Mouse (Mus musculus): ENCODE measurements around the gene Lin54.
A peak's percentile ranks its signal among the peaks of the same experiment; 100 is the strongest.
"Not testable (repeated sequence)": the region's sequence is repeated elsewhere in the genome, so short reads cannot be mapped to it uniquely, and the experiment has no call there.

Gene Lin54

DNA sequence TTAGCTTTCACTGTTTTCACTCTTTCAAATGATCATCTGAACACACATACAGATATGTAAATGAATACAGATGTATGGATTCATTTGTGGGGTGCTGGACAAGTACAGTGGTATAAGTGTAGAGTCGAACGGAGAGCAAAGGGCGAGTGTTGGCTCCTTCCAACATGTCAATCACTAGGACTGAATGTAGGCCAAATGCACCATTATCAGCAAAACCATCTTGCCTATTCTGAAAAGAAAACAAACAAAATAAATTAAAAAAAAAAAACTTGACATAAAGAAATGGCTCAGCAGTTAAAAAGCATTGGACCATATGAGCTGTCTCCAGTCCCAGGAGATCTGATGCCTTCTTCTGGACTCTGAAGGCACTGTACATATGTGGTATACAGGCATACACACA is 12.2 kb downstream of the Lin54 start:
- DNase-seq (ENCODE audit: low read depth): no peak

DNA sequence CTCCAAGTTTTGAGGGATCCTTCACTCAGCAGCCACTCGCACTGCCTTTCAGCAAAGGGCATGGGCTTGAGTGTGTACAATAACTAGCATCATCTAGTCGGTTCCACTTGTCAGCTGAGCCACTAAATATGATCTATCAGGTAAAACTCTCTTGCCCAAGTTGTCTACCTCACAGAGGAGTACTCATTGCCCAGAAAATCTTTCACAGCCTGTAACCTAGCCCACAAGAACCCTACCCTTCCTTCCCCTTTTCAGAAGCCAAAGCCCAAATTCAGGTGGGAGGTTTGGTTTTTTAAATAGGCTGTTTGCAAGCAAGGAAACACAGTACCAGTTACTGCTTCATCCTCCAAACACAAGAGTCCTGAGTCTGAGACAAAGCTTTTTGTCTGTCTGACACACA is 13.3 kb downstream of the Lin54 start:
- no peak for DNase-seq (ENCODE audit: low read depth)

DNA sequence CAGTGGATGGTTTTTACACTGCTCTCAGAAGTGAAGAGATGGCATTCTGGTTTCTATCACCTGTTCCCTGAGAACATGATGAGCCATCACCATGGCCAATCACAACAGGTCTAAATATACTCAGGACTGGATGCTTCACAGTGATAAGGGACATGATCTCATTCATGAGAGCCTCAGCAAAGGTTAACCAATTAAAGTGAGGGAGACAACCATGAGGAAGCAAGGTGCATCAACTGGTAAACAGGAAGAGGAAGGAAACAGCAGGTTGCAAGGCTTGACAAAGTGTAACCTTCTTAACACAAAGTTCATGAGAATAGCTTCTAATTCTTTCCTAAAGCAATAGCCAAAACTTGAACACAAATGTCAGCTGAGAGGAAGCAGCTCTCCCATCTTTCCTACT is 16.9 kb downstream of the Lin54 start:
- peak; percentile 49 for DNase-seq (ENCODE audit: low read depth)

DNA sequence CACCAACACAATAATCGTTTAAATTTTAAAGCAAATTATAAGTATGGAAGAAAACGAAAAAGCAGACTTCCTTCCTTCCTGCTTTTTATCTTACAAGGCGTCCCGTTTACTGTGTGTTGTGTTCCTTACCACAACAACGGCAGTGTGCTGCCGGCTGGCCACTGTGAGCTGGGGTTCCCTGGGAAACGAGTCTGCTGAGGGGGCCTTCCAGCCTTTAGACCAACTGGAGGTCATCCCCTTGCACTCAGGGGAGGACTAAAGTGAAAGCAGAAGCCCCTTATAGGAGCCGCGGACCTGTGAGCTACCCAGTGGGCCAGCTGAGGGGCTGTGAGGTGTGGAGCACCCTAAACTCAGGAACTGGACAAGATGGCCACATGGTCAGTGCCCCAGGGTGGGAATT is 22.8 kb downstream of the Lin54 start:
- no peak for DNase-seq (ENCODE audit: low read depth)

DNA sequence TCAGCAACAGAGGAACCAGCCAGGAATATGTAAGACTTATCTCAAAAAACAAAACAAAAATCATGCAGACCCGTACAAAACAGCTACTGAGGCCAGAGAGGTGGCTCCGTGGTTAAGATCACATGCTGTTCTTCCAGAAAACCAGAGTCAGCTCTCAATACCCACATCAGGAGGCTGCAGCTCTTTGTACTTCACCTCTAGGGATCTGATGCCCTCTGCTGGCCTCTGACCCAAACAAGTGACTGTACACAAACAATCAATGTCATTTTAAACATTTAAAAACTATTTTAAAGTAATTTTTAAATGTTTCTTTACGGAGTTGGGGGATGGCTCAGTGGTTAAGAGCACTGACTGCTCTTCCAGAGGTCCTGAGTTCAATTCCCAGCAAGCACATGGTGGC is 24.1 kb downstream of the Lin54 start:
- DNase-seq (ENCODE audit: low read depth): peak; percentile 54

DNA sequence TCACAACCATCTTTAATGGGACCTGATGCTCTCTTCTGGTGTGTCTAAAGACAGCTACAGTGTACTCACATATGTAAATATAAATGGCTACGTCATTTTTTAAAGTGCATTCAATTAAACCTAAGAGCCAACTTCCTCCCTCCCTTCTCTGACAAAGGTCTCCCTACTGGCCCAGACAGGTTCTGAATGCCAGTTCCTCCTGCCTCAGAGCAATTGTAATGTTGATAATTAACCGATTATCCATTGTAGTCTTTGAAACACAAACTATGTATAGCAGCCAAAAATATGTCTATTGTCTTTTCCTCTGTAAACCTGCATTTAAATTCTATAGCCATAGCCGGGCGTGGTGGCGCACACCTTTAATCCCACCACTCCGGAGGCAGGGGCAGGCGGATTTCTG is 33.1 kb downstream of the Lin54 start:
- DNase-seq (ENCODE audit: low read depth): no peak

DNA sequence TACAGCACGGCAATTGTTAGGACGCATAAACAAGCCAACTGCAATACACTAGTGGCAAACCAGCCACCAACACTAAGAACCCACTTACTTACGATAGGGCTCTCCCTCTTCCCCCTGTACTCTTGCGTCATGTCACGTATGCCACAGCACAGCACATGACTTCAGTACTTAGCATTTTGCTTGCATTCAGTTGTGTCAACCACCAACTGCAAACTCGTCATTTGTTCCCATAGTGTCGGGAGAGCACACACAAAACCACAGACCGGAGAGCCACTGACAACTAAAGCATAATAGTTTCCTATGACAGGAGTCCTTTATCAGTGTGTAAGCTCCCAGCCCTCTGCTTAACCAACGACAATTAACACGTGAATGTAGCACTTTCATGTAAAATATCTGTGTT is 33.8 kb downstream of the Lin54 start:
- DNase-seq (ENCODE audit: low read depth): peak; percentile 75

DNA sequence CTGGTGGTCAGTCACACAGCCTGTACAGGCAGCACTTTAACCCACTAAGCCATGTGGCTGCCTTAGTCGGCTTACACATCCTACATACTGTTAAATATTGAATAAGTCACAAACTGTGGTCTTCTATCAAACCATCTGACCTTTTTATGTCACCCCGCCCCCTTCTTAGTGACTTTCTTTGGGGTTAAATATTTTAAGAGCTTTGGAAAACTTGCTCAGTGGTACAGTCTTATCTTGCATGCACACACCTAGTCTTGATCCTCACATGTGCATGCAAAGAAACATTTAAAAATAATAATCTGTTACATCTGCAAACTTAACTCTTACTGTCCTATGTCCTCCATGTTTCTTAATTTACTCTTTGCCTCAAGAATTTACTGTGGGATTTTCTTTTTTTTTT is 38.1 kb downstream of the Lin54 start:
- no peak for DNase-seq (ENCODE audit: low read depth)

DNA sequence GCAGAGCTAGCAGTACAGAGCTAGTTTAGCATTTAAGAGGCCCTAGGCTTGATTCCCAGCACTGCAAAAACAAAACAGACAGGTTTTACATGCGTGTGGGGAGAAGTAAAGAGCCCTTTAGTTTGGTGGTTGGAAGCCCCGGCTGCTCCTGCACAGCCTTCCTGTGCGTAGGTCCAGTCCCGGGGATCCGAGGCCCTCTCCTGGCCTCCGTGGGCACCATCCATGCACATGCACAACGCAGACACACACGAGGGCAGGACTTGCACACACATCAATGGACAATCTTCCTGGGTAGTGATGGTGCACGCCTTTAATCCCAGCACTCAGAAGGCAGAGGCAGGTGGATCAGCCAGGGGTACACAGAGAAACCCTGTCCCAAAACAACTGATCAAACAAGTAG is 38.9 kb downstream of the Lin54 start:
- DNase-seq (ENCODE audit: low read depth): no peak

DNA sequence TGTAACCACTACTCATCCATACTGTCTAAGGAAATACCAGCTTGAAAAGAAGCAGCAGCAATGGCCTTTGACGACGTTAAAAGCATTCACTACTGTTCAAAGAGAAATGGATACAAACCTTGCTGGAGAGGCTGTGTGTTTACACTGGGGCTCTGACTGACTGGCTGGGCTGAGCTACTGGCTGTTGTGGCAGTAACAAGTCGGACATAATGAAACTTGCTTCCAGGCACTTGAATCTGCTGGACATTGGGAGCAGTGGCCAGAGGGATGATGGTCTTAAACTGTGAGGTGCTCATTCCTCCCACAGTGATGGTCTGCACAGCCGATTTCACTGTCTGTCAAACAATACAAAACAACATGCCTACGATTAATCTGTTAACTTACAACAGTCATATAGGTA is 41.0 kb downstream of the Lin54 start:
- DNase-seq (ENCODE audit: low read depth): no peak

DNA sequence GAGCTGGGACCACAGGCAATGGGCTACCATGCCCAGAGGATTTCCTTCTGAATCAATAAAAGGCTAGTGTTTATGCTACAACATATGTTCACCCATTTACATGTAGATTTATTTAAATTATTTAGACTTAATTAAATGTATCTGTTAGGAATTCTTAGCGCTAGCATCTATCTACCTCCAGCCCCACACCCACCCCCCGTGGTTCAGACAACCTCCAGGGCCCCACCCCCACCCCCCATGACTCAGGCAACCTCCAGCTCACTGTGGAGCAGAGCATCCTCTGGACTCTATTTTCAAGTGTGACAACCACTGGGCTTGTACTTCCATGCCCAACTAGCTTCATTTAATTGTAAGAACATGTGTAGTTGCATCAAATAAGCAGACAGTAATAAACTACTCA is 48.6 kb downstream of the Lin54 start:
- DNase-seq (ENCODE audit: low read depth): no peak

DNA sequence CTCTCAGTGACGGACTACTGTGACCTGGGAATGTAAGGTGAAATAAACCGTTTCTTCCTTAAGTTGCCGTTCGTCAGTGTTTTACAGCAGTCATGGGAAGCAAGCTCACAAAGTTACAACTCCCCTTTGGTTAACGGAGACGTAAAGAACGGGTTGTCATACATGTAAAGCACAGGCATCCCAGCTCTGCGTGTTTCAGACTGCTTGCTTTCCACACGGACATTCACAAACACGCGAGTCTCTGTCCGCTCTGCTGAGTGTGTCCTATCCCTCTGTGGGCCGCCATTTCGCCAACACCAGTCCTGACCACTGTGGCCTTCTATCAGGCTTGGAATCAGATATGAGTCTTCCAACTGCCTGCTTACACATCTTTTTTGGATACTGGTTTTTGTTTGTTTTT is 61.6 kb downstream of the Lin54 start:
- no peak for DNase-seq (ENCODE audit: low read depth)

DNA sequence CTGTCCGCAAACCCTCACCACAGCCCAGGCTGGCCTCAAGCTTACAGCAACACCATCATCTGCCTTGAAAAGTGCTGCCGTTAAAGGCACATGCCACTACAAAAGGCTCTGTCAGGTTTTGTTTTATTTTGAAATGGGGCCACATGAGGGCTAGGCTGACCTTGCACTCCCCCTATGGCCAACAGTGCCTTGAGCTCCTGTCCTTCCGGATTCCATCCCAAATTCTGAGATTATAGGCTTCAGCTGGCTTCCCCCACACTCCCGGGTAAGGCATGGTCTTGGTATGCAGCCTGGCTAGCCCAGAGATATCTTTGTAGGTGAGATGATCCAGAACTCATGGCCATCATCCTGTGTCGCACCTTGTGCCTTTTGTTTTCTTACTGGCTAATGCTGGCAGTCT is 62.5 kb downstream of the Lin54 start:
- DNase-seq (ENCODE audit: low read depth): no peak

DNA sequence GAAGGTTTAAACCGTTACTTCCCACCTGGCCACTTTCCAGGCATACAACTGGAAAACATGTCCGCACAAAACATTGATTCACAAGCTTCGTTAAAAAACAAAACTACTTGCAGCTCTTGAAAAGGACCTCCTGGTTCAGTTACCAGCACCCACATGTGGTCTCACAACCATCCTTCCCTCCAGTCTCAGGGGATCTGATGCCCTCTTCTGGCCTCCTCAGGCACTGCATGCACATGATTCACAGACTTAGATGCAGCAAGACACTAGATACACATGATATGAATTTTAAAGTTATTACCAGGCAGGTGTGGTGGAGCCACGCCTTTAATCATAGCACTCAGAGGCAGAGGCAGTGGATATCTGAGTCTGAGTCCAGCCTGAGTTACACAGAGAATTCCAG is 63.4 kb downstream of the Lin54 start:
- DNase-seq (ENCODE audit: low read depth): peak; percentile 25

DNA sequence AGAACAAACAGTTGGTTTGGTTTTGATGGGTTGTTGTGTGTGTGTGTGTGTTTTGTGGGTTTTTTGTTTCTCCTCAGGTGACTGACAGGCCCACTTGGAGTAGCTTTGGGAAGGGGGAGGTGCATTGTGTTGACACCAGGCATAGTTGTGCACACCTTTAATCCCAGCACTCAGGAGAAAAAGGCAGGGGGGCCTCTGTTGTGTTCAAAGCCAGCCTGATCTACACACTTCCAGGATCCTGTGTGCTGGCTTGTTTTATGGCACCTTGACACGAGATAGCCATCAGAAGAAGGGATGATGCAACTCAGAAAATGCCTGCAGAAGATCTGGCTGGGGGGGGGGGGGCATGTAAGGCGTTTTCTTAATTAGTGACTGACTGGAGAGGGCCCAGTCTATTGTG is 69.5 kb downstream of the Lin54 start:
- DNase-seq (ENCODE audit: low read depth): no peak

DNA sequence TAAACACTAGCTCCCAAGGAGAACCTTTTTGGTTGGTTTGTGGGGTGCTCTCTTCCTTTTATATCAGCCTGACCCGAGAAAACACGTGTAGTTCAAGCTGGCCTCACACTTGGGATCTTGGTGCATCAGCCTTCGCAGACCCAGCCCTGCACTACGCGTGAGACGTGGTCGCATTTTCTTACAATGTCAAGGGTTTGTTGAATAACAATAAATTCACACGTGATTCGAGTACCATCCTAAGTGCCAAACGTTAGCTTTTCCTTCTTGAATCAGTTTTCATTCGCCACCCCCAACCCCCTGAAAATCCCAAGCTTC is 70.4 kb downstream of the Lin54 start:
- DNase-seq (ENCODE audit: low read depth): no peak

DNA sequence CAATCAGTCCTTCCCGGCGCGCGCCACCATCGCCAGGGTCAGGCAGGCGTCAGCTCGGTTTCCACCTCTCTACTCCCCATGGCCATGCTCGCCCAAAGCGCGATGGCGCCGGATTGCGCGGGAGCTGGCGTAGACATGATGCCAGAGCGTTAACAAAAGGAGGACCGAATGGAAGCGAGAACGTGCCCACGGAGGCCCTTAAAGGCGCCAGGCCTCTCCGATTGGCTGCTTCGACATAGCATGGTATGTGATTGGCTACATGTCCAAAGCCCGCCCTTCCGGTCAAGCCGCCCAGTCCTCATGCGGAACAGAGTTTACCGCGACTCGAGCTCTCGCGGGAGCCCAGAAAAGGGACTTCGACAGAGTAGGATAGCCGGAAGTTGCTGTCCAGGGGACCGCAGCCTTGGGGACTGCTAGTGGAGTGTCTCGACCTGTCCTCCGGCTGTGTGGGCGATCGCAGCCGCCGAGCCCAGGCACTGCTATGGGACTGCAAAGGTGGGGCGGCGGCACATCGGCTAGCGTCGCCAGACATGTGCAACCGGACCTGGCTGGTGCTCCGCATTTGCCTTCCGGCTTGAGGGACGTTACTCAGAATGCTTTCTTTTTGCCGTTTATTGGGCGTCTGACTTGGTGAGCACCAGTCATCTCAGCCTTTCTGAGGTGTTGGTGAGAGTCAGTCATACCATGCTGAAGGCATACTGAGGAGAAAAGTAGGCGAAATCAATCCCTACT is 70.9 kb downstream of the Lin54 start:
- peak; percentile 96 for DNase-seq (ENCODE audit: low read depth)

DNA sequence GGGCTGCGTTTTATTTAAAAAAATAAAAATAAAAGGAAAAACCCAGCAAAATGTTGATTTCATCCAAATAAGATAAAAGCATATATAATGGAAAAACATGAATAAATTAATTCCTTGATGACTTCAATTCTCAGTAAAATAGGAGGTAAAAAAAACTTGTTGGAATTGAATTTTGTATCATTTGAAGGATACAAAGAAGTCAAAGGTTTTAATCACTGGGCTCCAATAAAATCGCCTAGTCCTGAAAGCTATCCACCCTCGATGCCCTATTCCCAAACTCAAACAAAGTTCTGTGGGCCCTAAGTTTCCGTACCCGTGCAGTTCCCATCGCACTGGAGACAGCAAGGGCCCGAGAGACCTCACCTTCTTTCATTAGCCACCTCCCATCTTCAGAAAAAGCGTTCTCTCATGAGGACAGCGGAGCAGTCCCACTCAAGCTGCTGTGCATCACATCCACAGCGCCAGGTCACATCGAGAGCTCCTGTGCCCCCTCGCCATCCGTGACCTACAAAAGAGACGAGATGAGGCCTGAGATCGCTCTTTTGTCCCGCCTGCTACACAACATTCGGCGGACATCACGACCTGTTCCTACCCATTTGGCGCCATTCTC is 71.6 kb downstream of the Lin54 start:
- DNase-seq (ENCODE audit: low read depth): no peak

DNA sequence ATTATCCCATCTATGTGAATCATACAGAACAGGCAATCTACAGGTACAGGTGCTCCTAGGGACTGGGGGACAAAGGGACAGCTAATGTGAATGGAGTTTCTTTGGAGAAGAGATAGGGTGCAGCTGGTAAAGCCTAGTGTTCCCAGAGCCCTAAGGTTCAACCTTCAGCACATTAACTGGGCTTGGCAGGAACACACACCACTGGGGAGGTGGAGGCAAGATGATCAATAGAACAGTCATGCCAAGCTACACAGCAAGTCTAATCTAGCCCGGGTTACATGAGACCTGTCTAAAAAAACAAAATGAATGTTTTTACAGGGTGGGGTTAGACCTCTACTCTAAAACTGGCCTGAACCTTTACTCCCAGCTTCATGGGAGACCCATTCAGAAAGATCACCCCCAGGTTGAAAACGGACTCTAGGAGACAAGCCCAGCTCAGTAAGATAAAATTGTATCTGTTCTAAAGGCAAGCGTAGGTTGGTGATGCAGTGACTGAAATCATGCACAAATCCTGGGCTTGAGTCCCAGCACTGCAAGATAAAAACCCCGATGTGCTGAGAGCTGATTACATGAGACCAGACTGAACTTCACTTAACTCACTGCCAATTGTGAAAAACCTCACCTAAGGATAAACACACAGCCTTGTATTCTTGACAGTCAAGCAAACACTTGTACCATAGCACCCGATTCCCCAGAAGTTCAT is 72.3 kb downstream of the Lin54 start:
- DNase-seq (ENCODE audit: low read depth): peak; percentile 41

DNA sequence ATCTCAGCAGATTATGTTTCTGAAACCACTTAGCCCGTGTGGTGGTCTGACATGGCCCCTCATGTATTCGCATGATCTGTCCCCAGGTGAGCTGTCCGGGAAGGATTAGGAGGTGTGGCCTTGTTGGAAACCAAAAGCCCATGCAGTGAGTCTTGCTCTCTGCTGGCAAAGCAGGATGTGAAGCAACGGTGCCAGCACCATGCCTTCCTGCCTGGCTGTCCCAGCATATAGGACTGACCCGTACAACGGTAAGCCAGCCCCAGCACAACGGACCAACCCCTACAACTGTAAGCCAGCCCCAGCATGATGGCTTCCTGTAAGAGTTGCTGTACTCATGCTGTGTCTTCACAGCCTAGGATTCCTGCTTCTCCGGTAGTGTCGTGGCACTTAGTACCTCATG is 73.2 kb downstream of the Lin54 start:
- peak; percentile 36 for DNase-seq (ENCODE audit: low read depth)

DNA sequence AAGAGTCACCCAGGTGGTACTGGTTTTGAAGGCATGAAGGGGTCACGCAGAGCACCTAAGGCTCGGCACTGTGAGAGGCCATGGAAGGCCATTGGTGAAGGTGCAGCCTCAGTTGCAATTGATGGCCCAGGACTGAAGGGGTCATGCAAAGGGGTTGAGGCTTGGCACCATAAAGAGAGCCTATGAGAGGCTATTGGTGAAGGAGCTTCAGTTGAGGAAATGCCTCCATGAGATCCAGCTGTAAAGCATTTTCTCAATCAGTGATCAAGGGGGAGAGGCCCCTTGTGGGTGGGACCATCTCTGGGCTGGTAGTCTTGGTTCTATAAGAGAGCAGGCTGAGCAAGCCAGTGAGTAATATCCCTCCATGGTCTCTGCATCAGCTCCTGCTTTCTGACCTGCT is 74.6 kb downstream of the Lin54 start:
- not testable (repeated sequence) for DNase-seq (ENCODE audit: low read depth)

DNA sequence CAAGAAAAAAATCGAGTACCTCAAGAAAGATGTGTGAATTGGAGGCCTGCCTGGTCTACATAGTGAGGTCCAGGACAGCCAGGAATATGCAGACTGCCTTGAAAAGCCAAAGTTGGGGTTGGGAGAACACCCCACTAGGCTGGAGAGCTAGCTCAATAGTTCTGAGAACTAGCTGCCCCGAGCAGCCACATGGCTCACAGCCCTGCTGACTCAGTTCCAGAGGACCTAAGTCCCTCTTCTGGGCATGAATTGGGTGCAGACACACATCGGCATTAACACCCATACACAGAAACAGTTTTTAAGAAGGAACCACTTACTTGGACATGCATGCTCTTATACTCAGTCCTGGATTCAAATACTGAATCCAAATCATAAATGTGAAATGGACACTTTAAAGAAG is 76.2 kb downstream of the Lin54 start:
- DNase-seq (ENCODE audit: low read depth): no peak

DNA sequence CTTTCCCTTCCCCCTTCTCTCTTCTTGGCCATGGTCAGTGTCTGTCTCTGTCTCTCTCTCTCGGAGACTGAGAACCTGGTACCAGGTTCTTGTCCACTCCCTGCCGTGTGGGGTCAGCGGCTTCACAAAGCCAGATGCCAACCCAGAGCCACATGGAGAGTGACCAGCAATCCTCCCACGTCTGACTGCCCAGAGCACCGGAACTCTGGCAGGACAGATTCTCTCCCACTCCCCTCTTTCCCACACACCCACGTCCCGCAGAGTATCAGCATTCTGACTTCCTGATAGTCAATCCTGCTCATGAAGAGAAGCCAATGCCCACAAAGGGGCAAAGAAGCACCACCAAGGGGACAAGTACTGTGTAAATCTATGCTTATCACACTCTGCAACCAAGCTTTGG is 76.8 kb downstream of the Lin54 start:
- DNase-seq (ENCODE audit: low read depth): no peak

DNA sequence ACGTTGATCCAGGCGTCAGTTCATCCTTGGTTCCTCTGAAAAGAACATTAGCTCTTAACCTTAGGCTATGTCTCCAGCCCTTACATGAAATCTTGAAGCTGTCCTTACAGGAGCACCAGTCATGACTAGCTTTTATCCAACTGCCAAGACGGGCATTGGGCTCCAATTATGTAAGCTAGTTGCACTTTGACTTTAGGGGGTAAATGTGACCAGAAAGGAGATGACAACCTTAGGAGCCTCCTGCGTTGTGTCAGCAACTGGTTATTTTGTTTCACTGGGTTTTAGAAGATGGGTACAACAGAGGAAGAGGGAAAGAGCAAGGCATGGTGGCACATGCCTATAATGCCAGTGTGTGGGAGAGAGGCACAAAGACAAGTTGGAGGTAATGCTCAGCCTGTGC is 81.6 kb downstream of the Lin54 start:
- no peak for DNase-seq (ENCODE audit: low read depth)
